Mouse (Mus musculus) hindbrain, embryonic 15.5 days (tissue): Measurements from ENCODE around the gene Jak2. TPM values are rescaled to one million over a fixed set of nuclear protein-coding genes. Genes with fewer than 3 reads are reported as not detected.

ENCODE experiments used
- ATAC-seq: fragments of 200-750 bp; cut with Nextera tagmentation; 2 replicates; pipeline ENCODE4 v1.8.0; 2017; ENCODE audit warnings: low read depth, moderate number of reproducible peaks, moderate TSS enrichment; ENCODE audit not compliant: low FRiP score
- H3K27ac ChIP-seq: fragments of 300-500 bp; sonication (generic); replicated peaks from 2 replicates; pipeline ENCODE4 v1.5.1; 2015; ENCODE audit warnings: mild to moderate bottlenecking, inconsistent platforms
- H3K27me3 ChIP-seq: fragments of 300-500 bp; sonication (generic); 2 replicates; pipeline ENCODE4 v1.6.1; 2015; ENCODE audit warnings: control low read depth, inconsistent platforms
- H3K36me3 ChIP-seq: fragments of 300-500 bp; sonication (generic); 2 replicates; pipeline ENCODE4 v1.6.1; 2015; ENCODE audit warnings: control low read depth, inconsistent platforms
- H3K4me1 ChIP-seq: fragments of 300-500 bp; sonication (generic); replicated peaks from 2 replicates; pipeline ENCODE4 v1.6.1; 2015; ENCODE audit warnings: control low read depth, inconsistent platforms
- H3K4me2 ChIP-seq: fragments of 300-500 bp; sonication (generic); 2 replicates; pipeline ENCODE4 v1.6.1; 2015; ENCODE audit warnings: moderate library complexity, mild to moderate bottlenecking, inconsistent platforms
- H3K4me3 ChIP-seq: fragments of 300-500 bp; sonication (generic); 2 replicates; pipeline ENCODE4 v1.5.1; 2015; ENCODE audit warnings: mild to moderate bottlenecking, inconsistent platforms
- H3K9ac ChIP-seq: fragments of 300-500 bp; sonication (generic); 2 replicates; pipeline ENCODE4 v1.6.1; 2015; ENCODE audit warnings: inconsistent platforms
- H3K9me3 ChIP-seq: fragments of 300-500 bp; sonication (generic); 2 replicates; pipeline ENCODE4 v1.6.1; 2016; ENCODE audit warnings: control low read depth, inconsistent platforms
- WGBS: fragments of 180-500 bp; shearing (Covaris S2); methylation state at CpG from one replicate; pipeline ENCODE4 v1.1.7; 2015; 5-methylcytosine and 5-hydroxymethylcytosine counted together
- polyA plus RNA-seq: library from polyadenylated mRNA; unstranded; fragments of >200 nt; fragmentation: Nextera tagmentation; extraction: Ambion mirVana; gene quantifications from 2 replicates; pipeline ENCODE4 v1.2.1, GENCODE M21; 2015

Jak2 gene
- polyA plus RNA-seq, 1 experiment from 2014 or later: 15.4 TPM

GRCm38 (mm10) chr19:29325053-29325851 is 73.6 kb downstream of the Jak2 start, which contains the start of gene Insl6:
Gene Insl6 (minus strand): TSS chr19:29325356.
- peak; percentile 89 for ATAC-seq
- WGBS: 7% methylated on average over 29 of the region's 31 CpGs
- no peak within 1 kb of the TSS for H3K9ac ChIP-seq
- 0 out of 2 replicates have a peak, but pooled peaks cover 6% of the 10 kb centered on the region for H3K27me3 ChIP-seq
- no peaks in the 10 kb centered on the region for H3K9me3 ChIP-seq
- peaks cover 5% of the 10 kb centered on the region; the same call in 1 of the 2 replicates for H3K4me1 ChIP-seq
- H3K27ac ChIP-seq: no peak within 1 kb of the TSS
- H3K4me2 ChIP-seq: peak within 1 kb of the TSS; percentile 63
- H3K4me3 ChIP-seq: peak within 1 kb of the TSS; percentile 30
- H3K36me3 ChIP-seq: no peaks in the 10 kb centered on the region

- H3K27ac ChIP-seq: no peak overlapping the region
- peak overlapping the region; percentile 63 for H3K4me2 ChIP-seq
- no peaks in the 10 kb centered on the region for H3K36me3 ChIP-seq
- WGBS: 76% methylated on average over 9 of the region's 9 CpGs
- ATAC-seq: no peak
- H3K4me1 ChIP-seq: peaks cover 5% of the 10 kb centered on the region; the same call in 1 of the 2 replicates
- no peak overlapping the region for H3K9ac ChIP-seq
- H3K27me3 ChIP-seq: 0 out of 2 replicates have a peak, but pooled peaks cover 6% of the 10 kb centered on the region
- H3K9me3 ChIP-seq: no peaks in the 10 kb centered on the region
- no peak overlapping the region for H3K4me3 ChIP-seq
Measured at GRCm38 (mm10) chr19:29325852-29326180, 74.2 kb downstream of the Jak2 start.

GRCm38 (mm10) chr19:29326396-29326795 is 74.8 kb downstream of the Jak2 start:
- 0 out of 2 replicates have a peak, but pooled peaks cover 6% of the 10 kb centered on the region for H3K27me3 ChIP-seq
- H3K4me3 ChIP-seq: no peak overlapping the region
- no peaks in the 10 kb centered on the region for H3K36me3 ChIP-seq
- no peak overlapping the region for H3K27ac ChIP-seq
- H3K9ac ChIP-seq: no peak overlapping the region
- WGBS: 82% methylated on average over 4 of the region's 4 CpGs
- peaks cover 5% of the 10 kb centered on the region; the same call in 1 of the 2 replicates for H3K4me1 ChIP-seq
- no peak overlapping the region for H3K4me2 ChIP-seq
- no peaks in the 10 kb centered on the region for H3K9me3 ChIP-seq
- no peak for ATAC-seq

GRCm38 (mm10) chr19:29326822-29327552 is 75.4 kb downstream of the Jak2 start:
- Histone ChIP-seq H3K4me3 (no peak overlapping the region), H3K9ac (no peak overlapping the region), H3K27ac (no peak overlapping the region), H3K4me2 (no peak overlapping the region), H3K9me3 (no peaks in the 10 kb centered on the region), H3K36me3 (no peaks in the 10 kb centered on the region), H3K4me1 (peaks cover 5% of the 10 kb centered on the region; the same call in 1 of the 2 replicates), H3K27me3 (0 out of 2 replicates have a peak, but pooled peaks cover 6% of the 10 kb centered on the region)
- ATAC-seq: no peak
- WGBS: 69% methylated on average over 13 of the region's 13 CpGs

GRCm38 (mm10) chr19:29334068-29334745 is 82.6 kb downstream of the Jak2 start, which contains the start of gene Rln1:
Gene Rln1 (minus strand): TSS chr19:29334670.
- Histone ChIP-seq H3K4me2 (peak within 1 kb of the TSS; percentile 85), H3K4me3 (peak within 1 kb of the TSS; percentile 47), H3K27me3 (no peaks in the 10 kb centered on the region), H3K27ac (peak within 1 kb of the TSS; percentile 58), H3K36me3 (no peaks in the 10 kb centered on the region), H3K4me1 (peaks cover 10% of the 10 kb centered on the region; the same call in 1 of the 2 replicates), H3K9ac (peak within 1 kb of the TSS; percentile 61), H3K9me3 (no peaks in the 10 kb centered on the region)
- peak; percentile 84 for ATAC-seq
- 2% methylated on average over 23 of the region's 23 CpGs for WGBS

GRCm38 (mm10) chr19:29336624-29337023 is 85.0 kb downstream of the Jak2 start:
- H3K27ac ChIP-seq: no peak overlapping the region
- no peak overlapping the region for H3K9ac ChIP-seq
- H3K4me3 ChIP-seq: no peak overlapping the region
- 91% methylated on average over 2 of the region's 2 CpGs for WGBS
- peaks cover 10% of the 10 kb centered on the region; the same call in 1 of the 2 replicates for H3K4me1 ChIP-seq
- H3K4me2 ChIP-seq: no peak overlapping the region
- H3K27me3 ChIP-seq: no peaks in the 10 kb centered on the region
- no peak for ATAC-seq
- no peaks in the 10 kb centered on the region for H3K36me3 ChIP-seq
- H3K9me3 ChIP-seq: no peaks in the 10 kb centered on the region

- 87% methylated on average over 4 of the region's 4 CpGs for WGBS
- H3K27me3 ChIP-seq: no peaks in the 10 kb centered on the region
- no peak overlapping the region for H3K9ac ChIP-seq
- ATAC-seq: no peak
- H3K4me1 ChIP-seq: no peaks in the 10 kb centered on the region
- no peaks in the 10 kb centered on the region for H3K36me3 ChIP-seq
- H3K27ac ChIP-seq: no peak overlapping the region
- H3K9me3 ChIP-seq: no peaks in the 10 kb centered on the region
- no peak overlapping the region for H3K4me2 ChIP-seq
- H3K4me3 ChIP-seq: no peak overlapping the region
Measured at GRCm38 (mm10) chr19:29341029-29341428, 89.4 kb downstream of the Jak2 start.

- no peak for ATAC-seq
- 92% methylated on average over 6 of the region's 6 CpGs for WGBS
- no peaks in the 10 kb centered on the region for H3K4me1 ChIP-seq
Measured at GRCm38 (mm10) chr19:29342281-29342680, 90.7 kb downstream of the Jak2 start.

GRCm38 (mm10) chr19:29344868-29345267 is 93.2 kb downstream of the Jak2 start:
- H3K27me3 ChIP-seq: no peaks in the 10 kb centered on the region
- H3K4me1 ChIP-seq: no peaks in the 10 kb centered on the region
- H3K4me2 ChIP-seq: no peak overlapping the region
- ATAC-seq: no peak
- no peak overlapping the region for H3K4me3 ChIP-seq
- H3K36me3 ChIP-seq: peaks cover 4% of the 10 kb centered on the region; the same call in 1 of the 2 replicates
- H3K9me3 ChIP-seq: no peaks in the 10 kb centered on the region
- no peak overlapping the region for H3K9ac ChIP-seq
- no peak overlapping the region for H3K27ac ChIP-seq

More at GRCm38 (mm10) chr19:29342281-29342680, 90.7 kb downstream of the Jak2 start:
- Histone ChIP-seq H3K9me3 (no peaks in the 10 kb centered on the region), H3K9ac (no peak overlapping the region), H3K4me3 (no peak overlapping the region), H3K36me3 (no peaks in the 10 kb centered on the region), H3K4me2 (no peak overlapping the region), H3K27ac (no peak overlapping the region), H3K27me3 (no peaks in the 10 kb centered on the region)

GRCm38 (mm10) chr19:29345636-29346035 is 94.0 kb downstream of the Jak2 start:
- no peak for ATAC-seq
- WGBS: 77% methylated on average over 6 of the region's 6 CpGs
- no peak overlapping the region for H3K9ac ChIP-seq
- H3K4me1 ChIP-seq: no peaks in the 10 kb centered on the region
- H3K27ac ChIP-seq: no peak overlapping the region
- no peak overlapping the region for H3K4me3 ChIP-seq
- H3K36me3 ChIP-seq: peaks cover 8% of the 10 kb centered on the region; the same call in 1 of the 2 replicates
- no peak overlapping the region for H3K4me2 ChIP-seq
- H3K27me3 ChIP-seq: no peaks in the 10 kb centered on the region
- no peaks in the 10 kb centered on the region for H3K9me3 ChIP-seq

GRCm38 (mm10) chr19:29350991-29351390 is 99.4 kb downstream of the Jak2 start:
- WGBS: 18% methylated on average over 5 of the region's 5 CpGs
- no peaks in the 10 kb centered on the region for H3K9me3 ChIP-seq
- no peak overlapping the region for H3K9ac ChIP-seq
- peaks cover 6% of the 10 kb centered on the region for H3K4me1 ChIP-seq
- H3K4me3 ChIP-seq: no peak overlapping the region
- no peak overlapping the region for H3K4me2 ChIP-seq
- no peaks in the 10 kb centered on the region for H3K27me3 ChIP-seq
- peaks cover 10% of the 10 kb centered on the region; the same call in 1 of the 2 replicates for H3K36me3 ChIP-seq
- ATAC-seq: no peak
- no peak overlapping the region for H3K27ac ChIP-seq
